Mouse (Mus musculus) limb, embryonic 14.5 days (tissue): ENCODE data around the gene Gm49318. TPM values are rescaled to one million over a fixed set of nuclear protein-coding genes. Genes with fewer than 3 reads are reported as not detected.

Source experiments
- ATAC-seq: fragments of 200-750 bp; cut with Nextera tagmentation; 2 replicates; pipeline ENCODE4 v1.8.0; 2017; ENCODE audit warnings: low read depth, moderate number of reproducible peaks, moderate TSS enrichment; ENCODE audit not compliant: low FRiP score
- DNase-seq: peaks from one replicate; pipeline ENCODE4 v3.0.0-alpha.2; 2015; ENCODE audit warnings: low spot score
- H3K27ac ChIP-seq: fragments of 300-500 bp; sonication (generic); replicated peaks from 2 replicates; pipeline ENCODE4 v1.5.1; 2014; ENCODE audit warnings: low read depth, mild to moderate bottlenecking, low read length, moderate library complexity, mixed read lengths
- H3K27me3 ChIP-seq: fragments of 300-500 bp; sonication (generic); 2 replicates; pipeline ENCODE4 v1.6.1; 2014; ENCODE audit warnings: low read length, mixed read lengths; ENCODE audit not compliant: control insufficient read depth, insufficient read depth
- H3K36me3 ChIP-seq: fragments of 300-500 bp; sonication (generic); 2 replicates; pipeline ENCODE4 v1.6.1; 2014; ENCODE audit warnings: mild to moderate bottlenecking, low read length, moderate library complexity, mixed read lengths; ENCODE audit not compliant: control insufficient read depth, insufficient read depth
- H3K4me1 ChIP-seq: fragments of 300-500 bp; sonication (generic); 2 replicates; pipeline ENCODE4 v1.6.1; 2014; ENCODE audit warnings: antibody characterized with exemption, low read length, mixed read lengths; ENCODE audit not compliant: control insufficient read depth, insufficient read depth
- H3K4me2 ChIP-seq: fragments of 300-500 bp; sonication (generic); replicated peaks from 2 replicates; pipeline ENCODE4 v1.6.1; 2014; ENCODE audit warnings: low read depth, mild to moderate bottlenecking, low read length, moderate library complexity; ENCODE audit not compliant: severe bottlenecking
- H3K4me3 ChIP-seq: fragments of 300-500 bp; sonication (generic); replicated peaks from 2 replicates; pipeline ENCODE4 v1.5.1; 2014; ENCODE audit warnings: low read length
- H3K9ac ChIP-seq: fragments of 300-500 bp; sonication (generic); 2 replicates; pipeline ENCODE4 v1.6.1; 2014; ENCODE audit warnings: mild to moderate bottlenecking, low read depth, low read length, moderate library complexity; ENCODE audit not compliant: severe bottlenecking
- H3K9me3 ChIP-seq: fragments of 300-500 bp; sonication (generic); 2 replicates; pipeline ENCODE4 v1.6.1; 2016; ENCODE audit warnings: low read length; ENCODE audit not compliant: control insufficient read depth
- POLR2A ChIP-seq: fragments of 200-500 bp; IDR thresholded peaks from 2 replicates; pipeline ENCODE4 v1.8.0; 2012; ENCODE audit warnings: inconsistent platforms, mild to moderate bottlenecking, moderate library complexity, borderline replicate concordance; ENCODE audit not compliant: insufficient read depth, insufficient read length; ENCODE audit errors: extremely low read depth
- WGBS: fragments of 180-500 bp; shearing (Covaris S2); extraction: QIAGEN DNeasy Blood & Tissue Kit; methylation state at CpG from one replicate; pipeline ENCODE4 v1.1.7; 2014; 5-methylcytosine and 5-hydroxymethylcytosine counted together
- polyA plus RNA-seq, 2 experiments: library from polyadenylated mRNA; depleted of rRNA in 1 of 2; stranded (reverse) in 1 of 2; unstranded in 1 of 2; fragments of >200 nt; fragmentation: Nextera tagmentation in 1 of 2; extraction: Ambion mirVana in 1 of 2; gene quantifications; 2 replicates each; pipeline versions ENCODE4 v1.2.1 to v1.2.3; 2012 to 2014

Gene Gm49318
- polyA plus RNA-seq, 2 experiments: not detected

DNA sequence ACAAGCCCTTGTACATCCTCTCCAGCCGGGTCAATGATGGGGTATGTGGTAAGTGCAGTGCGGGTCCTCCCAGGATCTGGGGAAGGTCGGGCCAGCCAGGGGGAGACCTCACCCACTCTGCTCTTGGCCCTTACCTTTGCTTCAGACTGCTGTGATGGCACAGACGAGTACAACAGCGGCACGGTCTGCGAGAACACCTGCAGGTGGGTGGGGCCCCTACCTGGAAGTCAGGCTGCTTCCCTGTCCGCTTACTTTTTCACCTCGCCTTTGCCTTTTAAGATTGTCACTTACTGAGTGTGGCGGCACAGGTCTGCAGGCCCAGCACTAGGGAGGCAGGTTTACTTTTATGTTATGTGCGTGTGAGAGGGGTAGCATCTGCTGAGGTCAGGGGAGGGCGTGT is 66.5 kb downstream of the Gm49318 start:
- no peak overlapping the region for H3K9ac ChIP-seq
- no peak for TF ChIP-seq POLR2A
- H3K4me1 ChIP-seq: peaks cover 17% of the 10 kb centered on the region
- H3K9me3 ChIP-seq: no peaks in the 10 kb centered on the region
- no peak overlapping the region for H3K27ac ChIP-seq
- no peak for DNase-seq
- no peak for ATAC-seq
- WGBS: 94% methylated on average over 12 of the region's 12 CpGs
- H3K36me3 ChIP-seq: peaks cover 54% of the 10 kb centered on the region
- H3K27me3 ChIP-seq: no peaks in the 10 kb centered on the region
- no peak overlapping the region for H3K4me3 ChIP-seq
- no peak overlapping the region for H3K4me2 ChIP-seq

DNA sequence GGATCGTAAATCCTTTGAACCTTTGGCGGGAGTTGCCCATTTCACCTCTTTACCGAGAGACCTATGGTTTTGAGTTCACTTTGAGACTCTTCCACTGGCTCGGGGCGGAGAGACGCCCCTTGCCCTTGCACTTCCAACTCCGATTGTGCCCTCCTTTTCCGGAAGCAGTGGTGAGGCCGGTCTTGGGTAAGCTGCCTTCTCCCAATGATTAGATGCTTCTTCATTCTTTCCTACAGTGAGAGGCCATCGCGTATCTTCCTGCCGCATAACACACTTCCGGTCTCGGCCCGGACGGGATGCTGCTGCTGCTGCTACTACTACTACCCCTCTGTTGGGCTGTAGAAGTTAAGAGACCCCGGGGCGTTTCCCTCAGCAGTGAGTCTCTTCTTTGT is 67.9 kb downstream of the Gm49318 start:
- peak overlapping the region; percentile 59 for H3K9ac ChIP-seq
- 2% methylated on average over 18 of the region's 18 CpGs for WGBS
- H3K4me3 ChIP-seq: peak overlapping the region; percentile 61
- peak overlapping the region; percentile 79 for H3K4me2 ChIP-seq
- H3K36me3 ChIP-seq: peaks cover 40% of the 10 kb centered on the region
- peaks cover 17% of the 10 kb centered on the region for H3K4me1 ChIP-seq
- no peak for TF ChIP-seq POLR2A
- no peaks in the 10 kb centered on the region for H3K9me3 ChIP-seq
- peak overlapping the region; percentile 29; the same call in 1 of the 2 replicates for H3K27ac ChIP-seq
- no peaks in the 10 kb centered on the region for H3K27me3 ChIP-seq
- ATAC-seq (peak; percentile 4; the same call in 1 of the 2 replicates), DNase-seq (peak; percentile 15)

DNA sequence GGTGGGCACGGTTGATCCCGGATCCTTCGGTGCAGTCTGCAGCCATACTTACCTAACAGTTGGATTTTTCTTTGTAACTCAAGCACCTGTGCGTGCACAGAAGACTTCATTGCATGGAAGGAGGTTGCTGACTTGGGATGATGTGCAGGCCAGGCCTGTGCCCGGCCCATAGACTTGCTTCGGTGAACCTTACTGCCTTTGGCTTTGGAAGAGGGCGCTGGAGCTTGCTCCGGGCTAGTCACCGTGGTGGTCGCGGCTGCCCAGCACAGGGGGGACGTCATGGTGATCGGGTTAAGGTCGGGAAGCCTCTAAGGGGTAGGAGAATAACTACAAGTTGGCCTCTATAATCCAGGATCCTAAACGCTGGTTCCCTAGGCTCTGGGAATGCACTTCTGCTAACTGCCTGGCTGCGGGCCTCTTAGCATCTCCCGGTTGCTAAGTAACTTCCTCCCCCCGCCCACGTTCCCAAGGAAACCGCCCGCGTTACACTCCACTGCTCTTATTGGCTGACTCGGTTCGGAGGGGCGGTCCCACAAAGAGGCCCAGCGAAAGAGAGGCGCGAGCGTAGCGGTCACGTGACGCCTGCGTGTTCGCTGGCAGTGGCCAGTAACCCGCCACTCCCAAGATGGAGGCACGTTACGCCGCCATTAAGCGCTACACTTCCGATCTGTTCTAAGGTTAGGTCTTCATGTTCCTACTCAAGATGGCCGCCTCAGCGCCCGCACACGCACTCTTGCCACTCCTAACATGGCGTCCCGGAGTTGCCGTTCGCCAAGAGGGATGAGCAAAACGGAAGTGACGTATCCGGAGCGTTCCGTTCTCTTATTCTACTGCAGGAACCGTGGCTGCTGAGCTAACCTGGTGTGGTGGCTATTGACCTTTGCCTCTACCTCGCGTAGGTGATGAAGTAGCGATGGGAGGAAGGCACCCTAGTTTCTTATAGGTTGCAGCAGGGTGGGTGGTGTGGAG is 68.6 kb downstream of the Gm49318 start, which contains the start of the genes Ccdc151 and Prkcsh:
Ccdc151 (minus strand) TSS at position 441 of the 969 bp plus-strand sequence.
Prkcsh (plus strand) TSS at position 613 of the 969 bp plus-strand sequence.
- Histone ChIP-seq H3K36me3 (peaks cover 33% of the 10 kb centered on the region), H3K4me3 (peak within 1 kb of the TSS; percentile 61), H3K4me2 (peak within 1 kb of the TSS; percentile 79), H3K9me3 (no peaks in the 10 kb centered on the region), H3K27me3 (no peaks in the 10 kb centered on the region), H3K9ac (peak within 1 kb of the TSS; percentile 59), H3K27ac (peak within 1 kb of the TSS; percentile 29; the same call in 1 of the 2 replicates), H3K4me1 (peaks cover 17% of the 10 kb centered on the region)
- ATAC-seq (peak; percentile 99), DNase-seq (peak; percentile 100)
- peak; percentile 52; the same call in 1 of the 2 replicates for TF ChIP-seq POLR2A
- WGBS: 6% methylated on average over 57 of the region's 57 CpGs

DNA sequence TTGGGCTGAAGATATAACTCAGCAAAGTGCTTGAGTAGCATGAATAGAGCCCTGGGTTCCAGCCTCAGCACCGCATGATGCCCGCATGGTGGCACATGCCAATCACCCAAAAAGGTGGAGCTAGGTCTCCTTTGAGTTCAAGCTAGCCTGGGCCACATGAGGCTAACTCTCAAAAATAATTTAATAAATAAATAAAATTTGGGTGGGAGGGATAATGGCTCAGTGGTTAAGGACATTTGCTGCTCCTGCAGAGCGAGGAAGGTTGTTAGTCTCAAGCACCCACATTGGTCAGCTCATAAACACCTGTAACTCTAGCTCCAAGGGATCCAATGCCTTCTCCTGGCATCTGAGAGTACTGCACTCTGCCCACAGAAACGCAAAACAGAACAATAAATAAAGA is 69.4 kb downstream of the Gm49318 start:
- WGBS: 84% methylated on average over 4 of the region's 4 CpGs
- Histone ChIP-seq H3K27ac (no peak overlapping the region), H3K36me3 (peaks cover 25% of the 10 kb centered on the region), H3K4me2 (peak overlapping the region; percentile 67; the same call in 1 of the 2 replicates), H3K9ac (no peak overlapping the region), H3K4me3 (no peak overlapping the region), H3K27me3 (no peaks in the 10 kb centered on the region), H3K9me3 (no peaks in the 10 kb centered on the region), H3K4me1 (peaks cover 17% of the 10 kb centered on the region)
- DNase-seq (no peak), ATAC-seq (no peak)
- no peak for TF ChIP-seq POLR2A

DNA sequence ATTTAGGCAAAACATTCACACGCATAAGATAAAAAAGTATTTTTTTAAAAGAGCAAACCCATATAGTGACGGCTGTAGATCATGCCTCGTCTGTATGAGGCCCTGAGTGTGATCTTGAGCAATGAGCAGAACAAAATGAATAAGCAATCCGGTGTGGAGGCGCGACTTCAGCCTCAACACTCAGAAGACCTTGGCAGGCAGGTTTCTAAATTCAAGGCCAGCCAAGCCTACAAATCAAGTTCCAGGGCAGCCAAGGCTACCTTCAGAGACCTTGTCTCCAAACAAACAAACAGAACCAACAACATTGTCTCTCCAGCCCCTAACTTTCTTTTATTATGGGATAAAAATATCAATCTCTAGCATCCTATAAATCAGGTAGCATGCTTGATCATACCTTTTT is 70.8 kb downstream of the Gm49318 start:
- no peak overlapping the region for H3K4me2 ChIP-seq
- WGBS: 90% methylated on average over 6 of the region's 6 CpGs
- TF ChIP-seq POLR2A: no peak

More for the DNA sequence above, 70.8 kb downstream of the Gm49318 start:
- H3K4me3 ChIP-seq: no peak overlapping the region
- H3K27me3 ChIP-seq: no peaks in the 10 kb centered on the region
- no peak for ATAC-seq
- no peaks in the 10 kb centered on the region for H3K9me3 ChIP-seq
- H3K9ac ChIP-seq: no peak overlapping the region
- no peak for DNase-seq
- peaks cover 17% of the 10 kb centered on the region for H3K4me1 ChIP-seq
- no peak overlapping the region for H3K27ac ChIP-seq
- peaks cover 11% of the 10 kb centered on the region for H3K36me3 ChIP-seq
